Mouse (Mus musculus): Measurements from ENCODE around the gene Lcmt2.
"Not testable (repeated sequence)": the region's sequence is repeated elsewhere in the genome, so short reads cannot be mapped to it uniquely, and the experiment has no call there.

Gene Lcmt2

DNA sequence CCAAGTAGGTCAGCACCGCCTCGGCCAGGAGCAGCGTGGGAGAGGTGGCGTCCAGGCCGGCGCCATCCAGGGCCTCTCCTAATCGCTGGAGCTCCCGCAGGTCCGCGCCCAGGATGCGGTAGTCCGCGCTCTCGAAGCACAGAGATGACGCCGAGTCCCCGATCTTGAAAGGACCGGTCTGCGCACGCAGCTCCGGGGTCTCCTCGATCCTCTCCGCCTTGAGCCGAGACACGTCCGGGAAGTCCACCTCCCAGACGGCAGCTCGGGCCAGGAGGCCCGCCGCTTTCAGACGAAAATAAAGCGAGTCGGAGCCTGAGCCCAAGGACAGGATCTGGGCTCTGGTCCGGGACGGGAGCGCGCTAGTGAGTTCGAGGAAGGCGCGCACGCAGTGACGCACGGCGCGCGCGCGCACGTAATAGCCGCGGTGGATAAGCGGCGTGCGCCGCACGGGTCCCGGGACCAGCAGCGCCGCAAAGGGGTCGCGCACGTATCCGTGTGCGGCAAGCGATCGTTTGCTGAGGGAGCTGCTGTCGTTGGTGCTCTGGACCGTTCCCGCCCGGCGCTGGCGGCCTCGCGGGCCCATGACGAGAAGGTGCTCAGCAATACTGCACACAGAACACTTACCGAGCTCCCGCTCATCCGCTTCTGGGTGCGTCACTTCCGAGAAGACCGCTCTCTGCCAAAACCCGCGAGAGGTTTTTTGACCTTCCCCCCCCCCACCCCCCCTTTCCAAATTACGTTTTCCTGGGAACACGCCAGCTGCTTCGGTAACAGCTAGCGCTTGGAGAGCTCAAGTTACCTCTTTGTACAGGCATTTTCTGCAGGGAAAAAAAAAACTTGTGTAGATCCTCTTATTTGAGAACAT, at the start of gene Lcmt2, which contains the start of gene Adal:
Gene Lcmt2, minus strand, starts transcription at position 636 of the 865 bp plus-strand sequence.
Gene Adal, plus strand, starts transcription at position 411 of the 865 bp plus-strand sequence.
- peak; percentile 90 to 94 for DNase-seq

DNA sequence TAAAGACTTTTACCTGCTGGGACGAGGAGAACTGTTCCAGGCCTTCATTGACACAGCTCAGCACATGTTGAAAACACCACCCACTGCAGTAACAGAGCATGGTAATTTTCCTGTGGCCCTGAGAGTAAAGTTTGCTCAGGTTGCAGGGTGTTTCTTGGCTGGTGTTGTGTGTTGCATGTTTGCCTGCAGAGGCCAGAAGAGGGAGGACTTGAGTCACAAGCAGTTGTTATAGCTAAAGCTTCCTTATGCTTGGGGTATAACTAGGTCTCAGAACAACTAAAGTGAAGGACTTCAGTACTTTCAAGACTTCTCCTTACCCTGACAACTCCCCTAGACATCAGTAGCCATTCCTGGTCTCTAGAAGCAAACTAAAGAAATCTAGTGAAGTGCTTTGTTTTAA, 48.1 kb upstream of the Lcmt2 start:
- no peak for DNase-seq

DNA sequence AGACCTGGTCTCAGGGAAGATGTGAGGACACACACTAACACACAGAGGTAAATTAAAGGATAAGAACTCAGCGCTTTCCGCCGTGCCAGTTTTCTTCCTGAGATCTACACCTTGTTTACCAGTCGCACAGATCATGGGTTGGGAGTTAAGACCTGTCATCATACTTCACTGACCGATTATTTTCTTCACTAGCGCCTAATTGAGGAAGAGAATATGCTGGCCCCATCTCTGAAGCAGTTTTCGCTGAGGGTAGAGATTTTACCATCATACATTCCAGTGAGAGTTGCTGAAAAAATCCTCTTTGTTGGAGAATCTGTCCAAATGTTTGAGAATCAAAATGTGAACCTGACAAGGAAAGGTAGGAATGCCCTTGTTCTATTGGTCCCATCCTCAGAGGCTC, 43.7 kb upstream of the Lcmt2 start:
- no peak for DNase-seq

- peak in 1 of 2 experiments; percentile 14 for DNase-seq
Observed at GRCm38 (mm10) chr2:121183431-121183830, 43.0 kb upstream of the Lcmt2 start.

GRCm38 (mm10) chr2:121178828-121179479, 38.5 kb upstream of the Lcmt2 start:
- no peak for DNase-seq

DNA sequence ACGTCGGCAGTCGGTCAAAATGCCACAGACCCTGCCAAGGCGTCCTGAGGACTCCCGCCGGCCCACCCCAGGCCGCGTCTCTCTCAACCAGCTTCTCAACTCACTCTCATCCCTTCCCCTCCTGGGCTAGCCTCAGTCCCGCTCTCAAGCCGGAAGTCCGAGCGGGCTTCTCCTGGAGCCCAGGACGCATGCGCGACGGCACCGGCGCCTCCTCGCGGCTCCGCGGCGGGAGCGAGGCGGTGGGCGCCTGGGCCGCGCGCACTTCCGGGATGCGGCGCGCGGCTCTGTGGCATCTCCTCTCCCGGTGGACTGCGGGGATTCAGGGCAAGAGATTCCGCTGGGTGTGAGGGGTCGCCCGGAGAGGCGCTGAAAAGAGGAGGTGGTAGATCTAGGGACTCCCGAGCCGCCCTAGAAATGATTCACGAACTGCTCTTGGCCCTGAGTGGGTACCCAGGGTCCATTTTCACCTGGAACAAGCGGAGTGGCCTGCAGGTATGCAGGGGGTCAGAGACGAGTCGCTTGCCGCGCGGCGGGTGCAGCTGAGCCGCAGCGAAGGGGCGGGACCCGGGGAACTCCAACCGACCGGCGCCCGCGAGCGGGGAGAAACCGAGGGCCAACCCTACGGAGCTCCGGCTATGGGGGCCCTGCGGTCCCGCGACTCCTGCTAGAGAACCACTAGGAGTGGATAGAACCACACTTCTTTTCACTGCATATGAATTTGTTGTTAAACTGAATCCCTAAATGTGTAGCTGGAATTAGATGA, 30.7 kb upstream of the Lcmt2 start, which contains the start of gene Zscan29:
Gene Zscan29, minus strand, starts transcription at position 146 of the 763 bp plus-strand sequence.
- peak; percentile 89 to 95 for DNase-seq

- DNase-seq, result peak; percentile 71 to 75
Observed at GRCm38 (mm10) chr2:121170481-121170971, 30.1 kb upstream of the Lcmt2 start, which contains the start of gene Tubgcp4. TSS of gene Tubgcp4 (plus strand) at chr2:121170654.

DNA sequence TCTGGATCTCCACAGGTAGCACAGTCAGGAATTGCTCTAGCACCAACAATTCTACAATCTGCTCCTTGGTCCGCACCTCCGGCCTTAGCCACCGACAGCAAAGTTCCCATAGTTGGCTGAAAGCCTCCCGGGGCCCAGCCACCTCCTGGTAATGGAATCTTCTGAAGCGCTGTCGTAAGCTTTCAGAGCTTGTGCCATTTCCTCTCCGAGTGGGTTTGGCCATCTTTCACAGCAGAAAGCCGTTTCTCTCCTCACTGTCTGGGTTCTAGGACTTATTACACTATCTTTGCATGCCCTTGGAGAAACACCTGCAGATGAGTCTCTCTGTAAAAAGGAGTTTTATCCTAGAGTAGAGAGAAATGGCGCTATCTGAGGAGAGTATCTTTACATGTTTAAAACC, 29.4 kb upstream of the Lcmt2 start:
- DNase-seq, result peak; percentile 51 to 69

- no peak for DNase-seq
Observed at GRCm38 (mm10) chr2:121169173-121169572, 28.7 kb upstream of the Lcmt2 start.

GRCm38 (mm10) chr2:121153100-121153499, 12.6 kb upstream of the Lcmt2 start:
- peak in 1 of 2 experiments; percentile 19 for DNase-seq

DNA sequence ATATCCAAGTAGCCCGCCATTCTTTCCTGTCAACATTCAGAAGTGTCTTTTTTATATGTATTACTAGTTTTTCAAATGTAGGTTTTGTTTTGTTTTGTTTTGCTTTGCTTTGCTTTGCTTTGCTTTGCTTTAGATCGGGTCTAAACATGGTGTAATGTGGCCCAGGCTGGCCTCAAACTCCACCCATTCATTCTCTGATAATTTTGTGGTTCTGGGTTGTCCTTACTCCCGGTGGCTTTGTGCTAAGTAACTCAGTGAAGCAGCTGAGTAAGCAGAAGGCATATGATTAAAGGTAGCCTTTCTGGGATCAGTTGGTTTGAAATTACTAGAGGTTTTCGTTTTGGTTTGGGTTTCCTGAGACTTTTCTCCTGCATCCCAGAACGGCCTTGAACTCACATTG, 9.2 kb upstream of the Lcmt2 start:
- no peak for DNase-seq

DNA sequence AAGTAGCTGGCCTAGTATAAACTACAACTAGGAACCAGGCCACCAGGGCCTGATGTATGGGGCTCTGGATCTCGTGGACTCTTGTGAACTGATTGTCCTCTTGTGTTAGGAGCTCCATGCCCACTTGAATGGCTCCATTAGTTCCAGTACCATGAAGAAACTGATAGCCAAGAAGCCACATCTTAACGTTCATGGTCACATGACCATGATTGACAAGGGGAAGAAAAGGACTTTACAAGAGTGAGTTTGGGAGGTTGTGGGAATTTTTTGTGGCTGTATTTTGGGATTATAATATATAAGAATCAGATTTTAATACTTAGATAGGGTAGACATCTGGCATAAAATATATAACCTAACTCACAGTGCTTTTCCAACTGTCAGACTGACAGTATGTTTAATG, 2.0 kb upstream of the Lcmt2 start:
- DNase-seq, result no peak

GRCm38 (mm10) chr2:121141216-121142035, 973 bp upstream of the Lcmt2 start:
- DNase-seq, result no peak

DNA sequence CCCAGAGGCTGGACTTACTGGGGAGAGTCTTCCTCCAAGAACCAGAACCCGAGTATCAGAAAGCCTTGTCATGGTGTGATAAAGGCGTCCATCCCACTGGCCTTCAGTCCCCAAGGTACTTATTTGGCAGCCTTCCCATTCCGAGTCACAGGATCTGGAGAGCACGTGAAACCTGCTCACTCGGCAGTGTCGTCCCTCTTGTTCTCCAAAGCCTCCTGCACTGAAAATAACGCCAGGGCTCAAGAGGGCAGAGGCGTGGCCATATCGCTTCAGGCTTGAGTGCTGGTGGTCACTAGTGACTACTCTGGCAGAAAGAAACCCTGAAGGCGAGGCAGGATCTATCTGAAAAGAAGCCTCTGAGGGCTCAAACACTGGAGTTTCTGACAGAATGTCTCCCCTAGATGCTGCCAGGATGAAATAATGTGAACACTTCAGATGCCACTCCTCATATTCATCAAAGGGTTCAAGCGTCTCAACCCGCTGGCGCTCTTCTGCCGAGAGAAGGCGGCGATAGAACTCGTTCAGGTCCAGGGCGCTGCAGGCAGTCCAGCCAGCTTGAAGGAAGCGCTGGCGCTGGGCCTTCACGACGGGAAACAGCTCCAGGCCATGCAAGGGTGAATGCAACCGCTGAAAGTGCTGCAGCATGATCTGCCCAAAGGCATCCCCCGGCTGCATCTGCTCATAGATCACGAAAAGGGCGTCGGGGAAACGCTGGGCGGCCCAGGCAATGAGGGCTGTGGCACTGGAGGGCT, 1.0 kb downstream of the Lcmt2 start:
- DNase-seq, result peak; percentile 83 to 84

DNA sequence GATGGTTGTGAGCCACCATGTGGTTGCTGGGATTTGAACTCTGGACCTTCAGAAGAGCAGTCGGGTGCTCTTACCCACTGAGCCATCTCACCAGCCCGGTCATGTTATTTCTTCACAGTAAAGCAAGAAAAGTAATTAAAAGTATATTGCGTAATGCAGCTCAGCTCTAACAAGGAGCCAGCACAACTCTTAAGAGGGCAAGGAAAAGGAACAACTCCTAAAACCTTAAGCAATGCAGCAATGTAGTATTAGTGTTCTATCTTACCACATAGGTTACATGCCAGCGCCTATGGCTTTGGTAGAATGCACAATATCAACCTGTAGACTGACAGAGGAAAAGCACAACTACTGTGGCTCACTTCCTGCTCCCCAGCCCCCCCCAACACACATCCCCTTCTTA, 3.1 kb downstream of the Lcmt2 start:
- DNase-seq, result no peak

GRCm38 (mm10) chr2:121132822-121133221, 7.6 kb downstream of the Lcmt2 start:
- DNase-seq, result no peak

DNA sequence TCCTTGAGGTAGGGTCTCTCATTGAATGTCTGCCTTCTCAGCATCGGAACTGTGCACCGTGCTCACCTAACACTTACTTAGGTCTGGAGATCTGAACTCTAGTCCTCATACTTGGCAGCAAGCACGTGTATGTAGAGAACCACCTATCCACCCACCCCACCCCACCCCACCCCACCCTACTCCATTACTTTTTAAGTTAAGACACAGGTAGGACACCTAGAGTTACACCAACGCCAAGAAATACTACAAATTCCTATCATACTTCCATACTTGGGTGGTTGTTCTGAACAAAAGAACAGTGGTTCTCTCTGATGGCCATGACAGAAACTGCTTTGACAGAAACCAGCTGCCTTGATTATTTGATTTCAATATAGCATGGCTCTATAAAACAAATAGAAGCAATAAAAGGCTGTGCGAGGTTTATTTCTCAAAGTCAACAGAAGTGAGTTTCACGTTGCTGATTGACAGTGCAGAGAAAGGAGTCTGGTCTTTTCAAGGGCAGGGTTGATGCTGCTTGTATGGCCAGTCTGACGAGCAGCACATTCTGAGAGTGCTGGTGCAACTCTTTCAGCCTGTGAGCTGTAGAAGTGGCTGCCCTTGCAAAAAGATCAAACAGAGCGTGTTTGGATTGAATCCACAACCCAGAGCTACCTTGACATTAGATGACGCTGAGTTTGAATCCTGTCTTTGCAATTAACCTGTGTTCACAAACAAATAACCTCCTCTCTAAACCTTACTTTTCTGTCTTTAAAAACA, 11.4 kb downstream of the Lcmt2 start:
- no peak for DNase-seq

DNA sequence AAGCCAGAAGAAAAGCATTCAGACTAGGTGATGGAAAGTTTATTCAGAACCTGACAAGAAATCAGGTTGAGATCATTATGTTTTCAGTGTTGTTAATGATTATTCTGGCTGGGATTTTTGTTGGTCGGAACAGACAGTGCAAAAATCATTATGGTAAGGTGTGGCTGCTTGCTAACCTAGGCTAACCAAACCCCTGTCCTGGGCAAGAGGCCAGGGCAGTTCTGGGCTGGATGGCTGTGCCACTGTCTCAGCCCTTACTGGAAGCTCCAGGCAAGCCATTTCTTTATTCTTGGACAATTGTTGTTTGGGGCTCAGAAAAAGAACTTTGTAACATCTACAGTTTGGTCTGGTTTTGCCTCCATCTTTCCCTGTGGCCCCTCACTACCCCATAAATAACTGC, 12.9 kb downstream of the Lcmt2 start:
- peak; percentile 31 to 67 for DNase-seq

DNA sequence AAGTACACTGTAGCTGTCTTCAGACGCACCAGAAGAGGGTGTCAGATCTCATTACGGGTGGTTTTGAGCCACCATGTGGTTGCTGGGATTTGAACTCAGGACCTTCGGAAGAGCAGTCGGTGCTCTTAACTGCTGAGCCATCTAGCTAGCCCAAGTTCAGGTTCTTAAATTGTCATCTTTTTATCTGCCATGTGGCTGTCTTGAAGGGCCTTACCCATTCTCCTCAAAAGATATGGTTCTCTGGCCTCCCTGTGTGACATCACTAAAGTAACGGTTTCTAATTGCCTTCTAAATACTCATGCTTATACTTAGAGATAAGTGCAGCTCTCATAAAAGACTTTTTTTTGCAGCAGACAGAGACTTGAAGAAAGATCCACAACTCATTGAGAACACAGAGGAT, 14.2 kb downstream of the Lcmt2 start:
- not testable (repeated sequence) for DNase-seq

DNA sequence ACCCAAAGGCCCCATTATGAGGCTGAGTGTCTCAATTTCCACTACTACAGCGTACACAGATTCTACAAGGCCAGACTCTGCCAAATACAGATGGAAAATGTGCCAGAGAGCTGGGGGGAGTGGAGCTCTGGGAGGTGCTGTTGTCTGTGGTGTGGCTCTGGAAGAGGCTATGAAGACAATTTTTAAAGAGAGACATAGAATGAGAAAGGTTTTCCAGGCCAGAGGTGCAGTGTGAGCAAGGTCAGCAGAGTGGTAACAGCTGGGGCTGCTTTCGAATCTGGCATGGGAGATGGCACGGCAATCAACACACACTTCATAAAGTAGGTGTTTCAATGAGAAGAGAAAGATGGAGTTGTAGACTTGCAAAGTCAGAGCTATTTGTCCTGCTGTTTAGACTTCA, 21.2 kb downstream of the Lcmt2 start:
- DNase-seq, result no peak

All from kidney, postnatal 36 days (tissue).